Mouse (Mus musculus) adrenal gland, postnatal 4 days (tissue): ENCODE measurements at regions not wholly inside any gene's neighbourhood (a gene's known extent, or its start where the extent isn't known, plus 50 kb on each side); places are given as distances from the start of the nearest gene placed in this dataset.

Source experiments
- DNase-seq, 2 experiments: peaks; one replicate each; pipeline ENCODE4 v3.0.0; 2021 to 2022; ENCODE audit warnings: low spot score in 2 of 2, mixed read lengths in 2 of 2

- DNase-seq: peak; percentile 3
These were observed 91.2 kb downstream of the Rnf138rt1 start for GRCm38 (mm10) chrX:163669886-163670285.
